Mouse (Mus musculus) CD4-positive helper T cell, adult 2 months (primary cell): ENCODE measurements at regions not wholly inside any gene's neighbourhood (a gene's known extent, or its start where the extent isn't known, plus 50 kb on each side); places are given as distances from the start of the nearest gene placed in this dataset.
"Not testable (repeated sequence)": the region's sequence is repeated elsewhere in the genome, so short reads cannot be mapped to it uniquely, and the experiment has no call there.

ENCODE experiments used
- DNase-seq: peaks from one replicate; pipeline ENCODE4 v3.0.0-alpha.2; 2012; ENCODE audit warnings: low read depth, missing footprints, low spot score

GRCm38 (mm10) chr3:9067048-9067447 lies 542.8 kb downstream of the Zfp704 start:
- DNase-seq = peak; percentile 30

- DNase-seq = no peak
Measured at GRCm38 (mm10) chr3:9066374-9066773, 543.5 kb downstream of the Zfp704 start.

- DNase-seq = no peak
Measured at GRCm38 (mm10) chr3:9065892-9066291, 544.0 kb downstream of the Zfp704 start.

DNA sequence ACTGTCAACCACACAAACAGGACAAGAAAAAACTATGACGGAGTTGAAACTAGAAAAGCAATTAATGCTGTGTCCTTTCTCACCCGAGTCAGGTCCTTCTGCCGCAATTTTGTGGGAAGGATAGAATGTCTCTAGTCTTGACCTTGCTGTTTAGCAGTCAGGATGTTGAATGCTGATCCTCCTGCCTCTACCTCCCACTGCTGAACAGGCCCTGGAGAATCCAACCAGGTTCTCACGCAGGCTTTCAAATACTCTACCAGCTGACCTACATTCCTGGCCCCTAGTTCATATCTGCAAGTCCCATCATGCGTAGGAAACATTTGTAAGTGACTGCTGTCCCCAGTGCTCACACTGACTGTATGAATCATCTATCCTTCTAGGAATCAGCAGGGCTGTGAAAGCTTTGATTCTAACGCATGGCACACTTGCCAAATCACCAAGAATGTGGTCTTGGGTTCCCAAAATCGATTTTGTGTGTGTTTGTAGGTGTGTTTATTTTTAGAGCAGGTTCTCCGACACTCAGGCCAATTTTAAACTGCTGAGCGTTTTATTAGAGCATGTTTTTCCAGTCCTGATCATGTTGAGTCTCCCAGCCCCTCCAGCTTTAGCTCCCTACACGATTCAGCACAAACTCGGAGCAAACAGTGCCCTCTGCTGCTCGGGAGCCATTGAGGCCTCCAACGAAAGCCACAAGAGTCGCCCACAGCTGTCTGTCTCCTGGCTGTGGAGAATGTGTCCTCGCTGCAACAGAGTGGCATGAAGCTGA lies 545.4 kb downstream of the Zfp704 start:
- no peak for DNase-seq

DNA sequence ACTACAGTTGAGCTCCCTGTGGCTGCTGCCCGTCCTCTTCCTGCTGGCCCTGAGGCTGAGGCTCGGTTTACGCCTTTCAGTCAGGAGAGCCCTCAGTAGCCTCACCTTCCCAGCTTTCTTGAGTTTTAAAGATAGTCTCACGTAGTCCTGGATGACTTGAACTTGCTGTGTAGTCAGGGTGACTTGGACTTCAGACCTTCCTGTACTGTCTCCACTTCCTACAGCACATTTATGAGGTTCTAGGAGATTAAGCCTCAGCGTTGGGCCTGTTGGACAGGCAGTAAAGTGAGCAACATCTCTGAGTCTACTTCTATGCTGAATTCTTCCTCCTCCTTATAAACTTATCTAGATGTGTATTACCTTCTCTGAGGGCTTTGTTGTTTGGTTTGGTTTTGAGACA lies 546.2 kb downstream of the Zfp704 start:
- no peak for DNase-seq

- no peak for DNase-seq
Measured at GRCm38 (mm10) chr3:9061396-9061795, 548.5 kb downstream of the Zfp704 start.

GRCm38 (mm10) chr3:9057703-9058102 lies 552.2 kb downstream of the Zfp704 start:
- DNase-seq = not testable (repeated sequence)

- no peak for DNase-seq
Measured at GRCm38 (mm10) chr3:9056846-9057245, 553.0 kb downstream of the Zfp704 start.

- no peak for DNase-seq
Measured at GRCm38 (mm10) chr3:9055780-9056179, 554.1 kb downstream of the Zfp704 start.
